Mouse (Mus musculus) spleen, postnatal 14 days (tissue): Measurements from ENCODE around the gene Syt14.

ENCODE experiments used
- DNase-seq, 2 experiments: peaks; one replicate each; pipeline ENCODE4 v3.0.0; 2021 to 2022; ENCODE audit warnings: low spot score in 2 of 2

Gene Syt14

GRCm38 (mm10) chr1:192993491-192993890 lies 42.1 kb downstream of the Syt14 start:
- DNase-seq: no peak

GRCm38 (mm10) chr1:192987203-192987602 lies 48.4 kb downstream of the Syt14 start:
- no peak for DNase-seq

GRCm38 (mm10) chr1:192986481-192986880 lies 49.1 kb downstream of the Syt14 start:
- no peak for DNase-seq

GRCm38 (mm10) chr1:192984333-192984732 lies 51.2 kb downstream of the Syt14 start:
- no peak for DNase-seq

- no peak for DNase-seq
These were observed 53.9 kb downstream of the Syt14 start for GRCm38 (mm10) chr1:192981658-192982057.

GRCm38 (mm10) chr1:192981120-192981519 lies 54.5 kb downstream of the Syt14 start:
- no peak for DNase-seq

- DNase-seq: no peak
These were observed 73.3 kb downstream of the Syt14 start for GRCm38 (mm10) chr1:192962323-192962722.

- DNase-seq: no peak
These were observed 87.8 kb downstream of the Syt14 start for GRCm38 (mm10) chr1:192947839-192948173.

GRCm38 (mm10) chr1:192947170-192947838 lies 88.3 kb downstream of the Syt14 start:
- DNase-seq: no peak

GRCm38 (mm10) chr1:192939033-192939432 lies 96.5 kb downstream of the Syt14 start:
- DNase-seq: no peak

- no peak for DNase-seq
These were observed 97.6 kb downstream of the Syt14 start for GRCm38 (mm10) chr1:192937956-192938355.

GRCm38 (mm10) chr1:192931797-192932196 lies 103.8 kb downstream of the Syt14 start:
- DNase-seq: no peak

GRCm38 (mm10) chr1:192912101-192912728 lies 123.4 kb downstream of the Syt14 start:
- no peak for DNase-seq

- DNase-seq: no peak
These were observed 134.1 kb downstream of the Syt14 start for GRCm38 (mm10) chr1:192901516-192901915.

- DNase-seq: no peak
These were observed 134.7 kb downstream of the Syt14 start for GRCm38 (mm10) chr1:192900913-192901312.

GRCm38 (mm10) chr1:192898742-192899141 lies 136.8 kb downstream of the Syt14 start:
- DNase-seq: no peak

GRCm38 (mm10) chr1:192897218-192897617 lies 138.4 kb downstream of the Syt14 start:
- DNase-seq: no peak

GRCm38 (mm10) chr1:192896076-192896475 lies 139.5 kb downstream of the Syt14 start:
- no peak for DNase-seq

- no peak for DNase-seq
These were observed 144.9 kb downstream of the Syt14 start for GRCm38 (mm10) chr1:192890716-192891115.

GRCm38 (mm10) chr1:192882617-192883295 lies 152.8 kb downstream of the Syt14 start:
- DNase-seq: no peak

- no peak for DNase-seq
These were observed 155.4 kb downstream of the Syt14 start for GRCm38 (mm10) chr1:192880130-192880529.

- no peak for DNase-seq
These were observed 156.4 kb downstream of the Syt14 start for GRCm38 (mm10) chr1:192879086-192879580.

- DNase-seq: no peak
These were observed 162.7 kb downstream of the Syt14 start for GRCm38 (mm10) chr1:192872841-192873240.
